Mouse (Mus musculus) heart, postnatal 4 days (tissue): ENCODE measurements around the gene Pros1. TPM values are rescaled to one million over a fixed set of nuclear protein-coding genes. Genes with fewer than 3 reads are reported as not detected.

Source experiments
- DNase-seq: peaks from one replicate; pipeline ENCODE4 v3.0.0; 2021
- total RNA-seq, 2 experiments: library from RNA; stranded (reverse); gene quantifications; 2 replicates each; pipeline ENCODE4 v1.2.3; 2021

The Pros1 gene
- total RNA-seq = 10 to 100 TPM; 18.3 to 21.0 TPM

GRCm38 (mm10) chr16:62854191-62855068, at the start of gene Pros1:
Pros1 (plus strand) TSS chr16:62854307.
- DNase-seq = peak; percentile 76

- DNase-seq = no peak
These were observed 49.5 kb upstream of the Pros1 start for GRCm38 (mm10) chr16:62804621-62805020.

- DNase-seq = no peak
These were observed 46.7 kb upstream of the Pros1 start for GRCm38 (mm10) chr16:62807249-62807979.

- DNase-seq = no peak
These were observed 43.3 kb upstream of the Pros1 start for GRCm38 (mm10) chr16:62810855-62811254.

- no peak for DNase-seq
These were observed 40.3 kb upstream of the Pros1 start for GRCm38 (mm10) chr16:62813790-62814189.

- DNase-seq = no peak
These were observed 39.6 kb upstream of the Pros1 start, which contains the start of gene Stx19 for GRCm38 (mm10) chr16:62814491-62814890. Stx19 (plus strand) TSS chr16:62814676.

GRCm38 (mm10) chr16:62822472-62822871, 31.6 kb upstream of the Pros1 start:
- no peak for DNase-seq

GRCm38 (mm10) chr16:62826156-62827001, 27.7 kb upstream of the Pros1 start:
- no peak for DNase-seq

GRCm38 (mm10) chr16:62832027-62832426, 22.1 kb upstream of the Pros1 start:
- no peak for DNase-seq

- DNase-seq = peak; percentile 57
These were observed 21.6 kb upstream of the Pros1 start for GRCm38 (mm10) chr16:62832481-62832880.

- no peak for DNase-seq
These were observed 19.9 kb upstream of the Pros1 start for GRCm38 (mm10) chr16:62834016-62834735.

GRCm38 (mm10) chr16:62845341-62845740, 8.8 kb upstream of the Pros1 start:
- DNase-seq = no peak

GRCm38 (mm10) chr16:62846498-62847312, 7.4 kb upstream of the Pros1 start, which contains the start of gene Arl13b:
Arl13b (minus strand) TSS chr16:62847040.
- peak; percentile 94 for DNase-seq

GRCm38 (mm10) chr16:62852464-62853252, 1.4 kb upstream of the Pros1 start:
- no peak for DNase-seq

- no peak for DNase-seq
These were observed 438 bp upstream of the Pros1 start for GRCm38 (mm10) chr16:62853611-62854126.

- DNase-seq = no peak
These were observed 1.3 kb downstream of the Pros1 start for GRCm38 (mm10) chr16:62855385-62855784.

- no peak for DNase-seq
These were observed 2.2 kb downstream of the Pros1 start for GRCm38 (mm10) chr16:62856273-62856672.

GRCm38 (mm10) chr16:62857498-62857897, 3.4 kb downstream of the Pros1 start:
- DNase-seq = no peak

GRCm38 (mm10) chr16:62858018-62858417, 3.9 kb downstream of the Pros1 start:
- DNase-seq = peak; percentile 8

GRCm38 (mm10) chr16:62860140-62860539, 6.0 kb downstream of the Pros1 start:
- no peak for DNase-seq
